Mouse (Mus musculus): ENCODE results near the gene Lefty2. TPM values are rescaled to one million over a fixed set of nuclear protein-coding genes. Genes with fewer than 3 reads are reported as not detected.

Lefty2 gene
- polyA plus RNA-seq, 1 experiment, result not detected

- Histone ChIP-seq H3K27ac (ENCODE audit: insufficient read depth, low read depth, low read length) (no peak overlapping the region), H3K4me1 (ENCODE audit: control insufficient read depth, insufficient read depth, low read length) (peaks cover 42% of the 10 kb centered on the region), H3K4me3 (ENCODE audit: insufficient read depth, low read length) (peak overlapping the region; percentile 71)
- TF ChIP-seq POLR2A (IDR thresholded peaks at IDR 0.05; ENCODE audit: borderline replicate concordance, low read depth, low read length) (no peak), CTCF (IDR thresholded peaks at IDR 0.05; ENCODE audit: low read depth, low read length) (no peak)
These were observed 48.8 kb downstream of the Lefty2 start for GRCm38 (mm10) chr1:180941726-180942125.

GRCm38 (mm10) chr1:180942166-180943031 lies 49.5 kb downstream of the Lefty2 start, which contains the start of gene Tmem63a:
Gene Tmem63a (plus strand): TSS chr1:180942344.
- Histone ChIP-seq H3K4me3 (ENCODE audit: insufficient read depth, low read length) (peak within 1 kb of the TSS; percentile 71), H3K4me1 (ENCODE audit: control insufficient read depth, insufficient read depth, low read length) (peaks cover 42% of the 10 kb centered on the region), H3K27ac (ENCODE audit: insufficient read depth, low read depth, low read length) (peak within 1 kb of the TSS; percentile 32)
- TF ChIP-seq POLR2A (IDR thresholded peaks at IDR 0.05; ENCODE audit: borderline replicate concordance, low read depth, low read length) (no peak), CTCF (IDR thresholded peaks at IDR 0.05; ENCODE audit: low read depth, low read length) (no peak)

DNA sequence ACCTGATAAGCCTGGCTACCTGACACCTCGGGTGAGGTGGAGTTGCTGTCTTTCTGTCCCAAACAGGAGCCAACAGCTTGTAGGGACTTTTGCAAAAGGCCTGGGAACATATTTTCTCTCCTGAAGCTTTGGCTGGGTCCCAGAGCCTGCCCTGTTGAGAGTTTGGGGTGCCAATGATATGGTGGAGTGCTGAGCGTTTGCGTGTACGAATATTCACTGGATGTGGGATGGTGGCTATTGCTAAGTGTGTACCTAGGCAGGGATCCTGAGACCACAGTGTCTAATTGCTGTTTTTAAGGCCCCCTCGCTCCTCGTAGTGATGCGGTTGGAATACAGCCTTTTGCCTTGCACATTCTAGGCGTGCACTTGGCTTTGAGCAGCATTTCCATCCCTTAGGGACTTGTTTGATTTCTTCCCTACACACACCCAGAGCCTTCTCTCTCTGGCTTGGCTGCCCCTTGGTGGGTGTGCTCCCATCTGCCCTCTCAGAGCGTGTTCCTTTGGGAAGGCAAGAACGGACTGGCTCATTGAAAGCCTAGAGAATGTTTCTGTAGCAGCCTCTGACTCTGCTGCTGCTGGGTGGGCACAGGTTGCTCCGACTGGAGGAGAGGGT lies 50.2 kb downstream of the Lefty2 start:
- Histone ChIP-seq H3K4me3 (ENCODE audit: insufficient read depth, low read length) (peak overlapping the region; percentile 71), H3K27ac (ENCODE audit: insufficient read depth, low read depth, low read length) (no peak overlapping the region), H3K4me1 (ENCODE audit: control insufficient read depth, insufficient read depth, low read length) (peaks cover 42% of the 10 kb centered on the region)
- TF ChIP-seq CTCF (IDR thresholded peaks at IDR 0.05; ENCODE audit: low read depth, low read length), result no peak
- no peak for TF ChIP-seq POLR2A (IDR thresholded peaks at IDR 0.05; ENCODE audit: borderline replicate concordance, low read depth, low read length)

DNA sequence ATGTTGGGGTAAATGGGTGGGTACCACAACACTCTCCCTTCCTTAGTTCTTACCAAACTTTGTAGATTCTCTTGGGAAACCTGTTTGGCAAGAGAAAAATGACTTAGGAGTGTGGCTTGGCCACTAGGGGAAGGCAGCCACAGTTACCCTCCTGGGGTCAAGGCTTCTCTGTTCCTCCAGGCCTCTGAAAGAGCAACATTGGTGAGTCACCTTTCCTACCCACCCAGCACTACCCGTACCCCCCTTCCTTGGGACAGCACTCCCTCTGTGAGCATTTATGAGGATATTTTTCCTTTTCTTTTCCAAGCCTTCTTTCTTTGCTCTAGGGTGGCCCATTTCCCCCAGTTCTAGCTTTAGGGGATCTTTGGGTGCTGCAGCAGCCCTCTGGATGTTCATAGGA lies 51.0 kb downstream of the Lefty2 start:
- TF ChIP-seq CTCF (IDR thresholded peaks at IDR 0.05; ENCODE audit: low read depth, low read length), result no peak
- no peak for TF ChIP-seq POLR2A (IDR thresholded peaks at IDR 0.05; ENCODE audit: borderline replicate concordance, low read depth, low read length)
- Histone ChIP-seq H3K4me3 (ENCODE audit: insufficient read depth, low read length) (no peak overlapping the region), H3K4me1 (ENCODE audit: control insufficient read depth, insufficient read depth, low read length) (peaks cover 42% of the 10 kb centered on the region), H3K27ac (ENCODE audit: insufficient read depth, low read depth, low read length) (peak overlapping the region; percentile 22)

- peaks cover 42% of the 10 kb centered on the region for H3K4me1 ChIP-seq (ENCODE audit: control insufficient read depth, insufficient read depth, low read length)
- TF ChIP-seq POLR2A (IDR thresholded peaks at IDR 0.05; ENCODE audit: borderline replicate concordance, low read depth, low read length) (no peak), CTCF (IDR thresholded peaks at IDR 0.05; ENCODE audit: low read depth, low read length) (no peak)
- H3K27ac ChIP-seq (ENCODE audit: insufficient read depth, low read depth, low read length), result peak overlapping the region; percentile 46
- 0 out of 2 replicates have a peak overlapping the region, but pooled peaks have one; percentile 10 for H3K4me3 ChIP-seq (ENCODE audit: insufficient read depth, low read length)
These were observed 51.6 kb downstream of the Lefty2 start for GRCm38 (mm10) chr1:180944553-180944952.

GRCm38 (mm10) chr1:180945001-180945980 lies 52.4 kb downstream of the Lefty2 start:
- Histone ChIP-seq H3K27ac (ENCODE audit: insufficient read depth, low read depth, low read length) (peak overlapping the region; percentile 46), H3K4me1 (ENCODE audit: control insufficient read depth, insufficient read depth, low read length) (peaks cover 42% of the 10 kb centered on the region), H3K4me3 (ENCODE audit: insufficient read depth, low read length) (0 out of 2 replicates have a peak overlapping the region, but pooled peaks have one; percentile 10)
- no peak for TF ChIP-seq CTCF (IDR thresholded peaks at IDR 0.05; ENCODE audit: low read depth, low read length)
- TF ChIP-seq POLR2A (IDR thresholded peaks at IDR 0.05; ENCODE audit: borderline replicate concordance, low read depth, low read length), result no peak

- no peak overlapping the region for H3K27ac ChIP-seq (ENCODE audit: insufficient read depth, low read depth, low read length)
- no peak for TF ChIP-seq POLR2A (IDR thresholded peaks at IDR 0.05; ENCODE audit: borderline replicate concordance, low read depth, low read length)
- TF ChIP-seq CTCF (IDR thresholded peaks at IDR 0.05; ENCODE audit: low read depth, low read length), result no peak
- H3K4me1 ChIP-seq (ENCODE audit: control insufficient read depth, insufficient read depth, low read length), result peaks cover 40% of the 10 kb centered on the region
- H3K4me3 ChIP-seq (ENCODE audit: insufficient read depth, low read length), result no peak overlapping the region
These were observed 53.5 kb downstream of the Lefty2 start for GRCm38 (mm10) chr1:180946448-180946847.

Other genes starting within 250 kb of the Lefty2 start
- gene Mixl1, start 196.1 kb upstream of the Lefty2 start, polyA plus RNA-seq (2012; ENCODE audit: insufficient read depth, insufficient read length, missing spikeins), result not detected in 2 replicates
- gene Acbd3, start 167.1 kb upstream of the Lefty2 start, polyA plus RNA-seq (2012; ENCODE audit: insufficient read depth, insufficient read length, missing spikeins), result 33.7 and 36.9 TPM in 2 replicates
- 1,000 and 1,015 TPM in 2 replicates for gene H3f3a, start 79.2 kb upstream of the Lefty2 start, polyA plus RNA-seq (2012; ENCODE audit: insufficient read depth, insufficient read length, missing spikeins)
- gene Sde2, start 42.0 kb upstream of the Lefty2 start, polyA plus RNA-seq (2012; ENCODE audit: insufficient read depth, insufficient read length, missing spikeins), result 17.0 and 20.2 TPM in 2 replicates
- 19.2 and 20.9 TPM in 2 replicates for gene Pycr2, start 11.2 kb downstream of the Lefty2 start, polyA plus RNA-seq (2012; ENCODE audit: insufficient read depth, insufficient read length, missing spikeins)
- not detected in 2 replicates for gene Lefty1, start 41.9 kb downstream of the Lefty2 start, polyA plus RNA-seq (2012; ENCODE audit: insufficient read depth, insufficient read length, missing spikeins)
- gene Tmem63a, start 49.2 kb downstream of the Lefty2 start, polyA plus RNA-seq (2012; ENCODE audit: insufficient read depth, insufficient read length, missing spikeins), result 23.4 and 23.9 TPM in 2 replicates
- 40.7 and 45.8 TPM in 2 replicates for gene Ephx1, start 127.8 kb downstream of the Lefty2 start, polyA plus RNA-seq (2012; ENCODE audit: insufficient read depth, insufficient read length, missing spikeins)
- gene 9130409I23Rik, start 158.1 kb downstream of the Lefty2 start, polyA plus RNA-seq (2012; ENCODE audit: insufficient read depth, insufficient read length, missing spikeins), result not detected in 2 replicates